8 mouse cellular contexts compared by ENCODE assay signal in the genomic region with DNA sequence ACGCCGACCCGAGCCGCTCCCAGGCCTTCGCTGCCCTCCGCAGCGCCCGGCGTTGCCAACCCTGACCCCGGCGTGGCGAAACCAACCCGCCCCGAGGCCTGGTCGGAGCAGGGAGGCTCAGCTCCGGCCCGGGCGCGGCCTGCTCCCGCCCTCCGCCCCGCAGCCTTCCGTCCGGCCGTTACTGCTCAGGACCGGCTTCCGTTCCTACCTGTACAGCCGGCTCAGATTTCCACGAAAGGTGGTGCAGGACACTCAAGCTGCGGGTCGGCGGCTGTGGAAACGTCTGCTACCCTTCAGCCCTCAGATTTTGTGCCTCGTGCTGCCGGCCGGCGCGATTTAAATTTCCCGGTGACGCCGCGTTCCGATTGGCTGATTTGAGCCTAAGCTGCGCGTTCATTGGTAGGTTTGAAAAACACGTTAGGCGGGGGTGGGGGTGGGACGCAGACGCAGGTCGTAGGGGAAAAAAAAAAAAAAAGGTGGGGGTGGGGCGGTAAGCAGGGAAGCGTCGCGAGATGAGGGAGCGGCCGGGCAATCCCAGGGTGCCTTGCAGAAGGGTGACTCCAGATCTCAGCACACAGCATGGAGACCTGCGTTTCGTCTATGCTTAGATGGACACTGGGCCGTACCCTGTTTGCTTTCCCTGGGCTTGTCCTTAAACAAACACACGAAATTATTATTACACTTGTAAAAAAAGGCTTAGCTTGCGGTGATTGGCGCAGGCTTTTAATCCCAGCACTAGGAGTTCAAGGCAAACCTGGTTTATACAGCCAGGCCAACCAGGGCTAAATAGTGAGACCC. TPM values are rescaled to one million over a fixed set of nuclear protein-coding genes. Genes with fewer than 3 reads are reported as not detected.
DNase-seq lines count a peak whose midpoint lies in the region; ATAC-seq lines count a peak whose summit lies in the region.

A gene (minus strand): TSS at position 391 of the 798 bp plus-strand sequence.

- peak; percentile 97 for DNase-seq in NIH3T3 (ENCODE audit: low read depth)
- DNase-seq in cerebellum, postnatal 10 days: peak; percentile 94 to 95
- DNase-seq in frontal cortex, postnatal 14 days (ENCODE audit: low spot score in 2 of 2): peak; percentile 86 to 87
- peak; percentile 68 to 84 for DNase-seq in layer of hippocampus, postnatal 25 days (ENCODE audit: extremely low spot score in 1 of 2, low spot score in 1 of 2)
- peak; percentile 93 for DNase-seq in lung, postnatal 25 days (ENCODE audit: low spot score)
- peak; percentile 95 for DNase-seq in retina, embryonic 14.5 days (ENCODE audit: low spot score)
- peak; percentile 92 for DNase-seq in thymus, postnatal 4 days

- peak within 1 kb of the TSS; percentile 83 for H3K9ac ChIP-seq in hindbrain, embryonic 13.5 days

- peak within 1 kb of the TSS; percentile 97 for H3K4me3 ChIP-seq in hindbrain, embryonic 13.5 days

- peaks cover 19% of the 10 kb centered on the region for H3K4me1 ChIP-seq in hindbrain, embryonic 13.5 days (replicated peaks)

- peak within 1 kb of the TSS; percentile 76 for H3K4me2 ChIP-seq in hindbrain, embryonic 13.5 days

- H3K27ac ChIP-seq in hindbrain, embryonic 13.5 days: peak within 1 kb of the TSS; percentile 90

- ATAC-seq in hindbrain, embryonic 13.5 days (ENCODE audit: low FRiP score): peak; percentile 95

- no peaks in the 10 kb centered on the region for H3K9me3 ChIP-seq in hindbrain, embryonic 13.5 days

- peaks cover 29% of the 10 kb centered on the region for H3K36me3 ChIP-seq in hindbrain, embryonic 13.5 days

- no peaks in the 10 kb centered on the region for H3K27me3 ChIP-seq in hindbrain, embryonic 13.5 days

- under 1% methylated on average over 61 of the region's 62 CpGs for WGBS in hindbrain, embryonic 13.5 days

RNA-seq across cellular contexts. Expression of the gene that starts here (rescaled TPM):
- polyA plus RNA-seq in hindbrain, embryonic 13.5 days (2015; fragmentation: Nextera tagmentation; extraction: Ambion mirVana): 189 TPM in 2 replicates
- total RNA-seq in layer of hippocampus, postnatal 25 days (2021): 10 to 100 TPM; 22.0 to 26.8 TPM

Comparison
In these comparisons a context has a peak if more than half of its experiments do, and no peak if none do; other contexts are left out.
1. Peak in every context shown above with its lines: DNase-seq, ATAC-seq, H3K4me3 ChIP-seq and H3K27ac ChIP-seq.